Mouse (Mus musculus): Measurements from ENCODE around the gene Actg2. TPM values are rescaled to one million over a fixed set of nuclear protein-coding genes. Genes with fewer than 3 reads are reported as not detected.
"Not testable (repeated sequence)": the region's sequence is repeated elsewhere in the genome, so short reads cannot be mapped to it uniquely, and the experiment has no call there.

Actg2 gene
- polyA plus RNA-seq (2015; fragmentation: Nextera tagmentation; extraction: Ambion mirVana) = 1.5 and 2.1 TPM in 2 replicates

- WGBS = 66% methylated on average over 12 of the region's 12 CpGs
- Histone ChIP-seq H3K4me2 (replicated peaks) (no peak within 1 kb of the TSS), H3K36me3 (no peaks in the 10 kb centered on the region), H3K4me3 (replicated peaks) (no peak within 1 kb of the TSS), H3K4me1 (replicated peaks) (no peaks in the 10 kb centered on the region), H3K9ac (replicated peaks) (no peak within 1 kb of the TSS), H3K9me3 (no peaks in the 10 kb centered on the region), H3K27ac (no peak within 1 kb of the TSS), H3K27me3 (no peaks in the 10 kb centered on the region)
- ATAC-seq = no peak
Measured at GRCm38 (mm10) chr6:83536028-83536794, at the start of gene Actg2. Gene Actg2 (minus strand): TSS chr6:83536265.

- whole genome bisulfite sequencing = 90% methylated on average over 9 of the region's 9 CpGs
- not testable (repeated sequence) for H3K4me2 ChIP-seq (replicated peaks); H3K4me1 ChIP-seq (replicated peaks); H3K9ac ChIP-seq (replicated peaks); H3K9me3 ChIP-seq; H3K4me3 ChIP-seq (replicated peaks); H3K36me3 ChIP-seq; ATAC-seq; H3K27ac ChIP-seq; H3K27me3 ChIP-seq
Measured at GRCm38 (mm10) chr6:83585328-83585727, 49.3 kb upstream of the Actg2 start.

- Histone ChIP-seq H3K4me2 (replicated peaks) (no peak overlapping the region), H3K27me3 (0 out of 2 replicates have a peak, but pooled peaks cover 10% of the 10 kb centered on the region), H3K4me3 (replicated peaks) (no peak overlapping the region), H3K9ac (replicated peaks) (no peak overlapping the region), H3K9me3 (no peaks in the 10 kb centered on the region), H3K27ac (no peak overlapping the region), H3K36me3 (no peaks in the 10 kb centered on the region), H3K4me1 (replicated peaks) (no peaks in the 10 kb centered on the region)
- 86% methylated on average over 2 of the region's 2 CpGs for WGBS
- ATAC-seq = no peak
Measured at GRCm38 (mm10) chr6:83583591-83583990, 47.5 kb upstream of the Actg2 start.

GRCm38 (mm10) chr6:83582938-83583270 lies 46.8 kb upstream of the Actg2 start:
- H3K4me1 ChIP-seq (replicated peaks) = no peaks in the 10 kb centered on the region
- no peaks in the 10 kb centered on the region for H3K36me3 ChIP-seq
- no peak overlapping the region for H3K27ac ChIP-seq
- H3K9me3 ChIP-seq = no peaks in the 10 kb centered on the region
- H3K27me3 ChIP-seq = 0 out of 2 replicates have a peak, but pooled peaks cover 10% of the 10 kb centered on the region
- ATAC-seq = peak; percentile 79
- H3K4me3 ChIP-seq (replicated peaks) = no peak overlapping the region
- H3K9ac ChIP-seq (replicated peaks) = no peak overlapping the region
- 1% methylated on average over 6 of the region's 6 CpGs for WGBS
- H3K4me2 ChIP-seq (replicated peaks) = peak overlapping the region; percentile 17; the same call in 1 of the 2 replicates

GRCm38 (mm10) chr6:83582135-83582937 lies 46.3 kb upstream of the Actg2 start:
- peak; percentile 65 for ATAC-seq
- peak overlapping the region; percentile 17; the same call in 1 of the 2 replicates for H3K4me2 ChIP-seq (replicated peaks)
- no peaks in the 10 kb centered on the region for H3K4me1 ChIP-seq (replicated peaks)
- no peaks in the 10 kb centered on the region for H3K36me3 ChIP-seq
- no peak overlapping the region for H3K9ac ChIP-seq (replicated peaks)
- WGBS = 43% methylated on average over 20 of the region's 20 CpGs
- no peaks in the 10 kb centered on the region for H3K9me3 ChIP-seq
- no peak overlapping the region for H3K27ac ChIP-seq
- no peak overlapping the region for H3K4me3 ChIP-seq (replicated peaks)
- H3K27me3 ChIP-seq = 0 out of 2 replicates have a peak, but pooled peaks cover 10% of the 10 kb centered on the region

GRCm38 (mm10) chr6:83577534-83577933 lies 41.5 kb upstream of the Actg2 start:
- ATAC-seq = no peak
- H3K4me1 ChIP-seq (replicated peaks) = peaks cover 4% of the 10 kb centered on the region; the same call in 1 of the 2 replicates
- no peaks in the 10 kb centered on the region for H3K9me3 ChIP-seq
- no peak overlapping the region for H3K4me3 ChIP-seq (replicated peaks)
- no peak overlapping the region for H3K4me2 ChIP-seq (replicated peaks)
- H3K27ac ChIP-seq = no peak overlapping the region
- no peaks in the 10 kb centered on the region for H3K36me3 ChIP-seq
- H3K9ac ChIP-seq (replicated peaks) = no peak overlapping the region
- peaks cover 15% of the 10 kb centered on the region; the same call in 1 of the 2 replicates for H3K27me3 ChIP-seq

GRCm38 (mm10) chr6:83575609-83576008 lies 39.5 kb upstream of the Actg2 start:
- peaks cover 16% of the 10 kb centered on the region for H3K4me1 ChIP-seq (replicated peaks)
- peaks cover 13% of the 10 kb centered on the region; the same call in 1 of the 2 replicates for H3K27me3 ChIP-seq
- H3K9me3 ChIP-seq = no peaks in the 10 kb centered on the region
- no peak overlapping the region for H3K4me3 ChIP-seq (replicated peaks)
- H3K36me3 ChIP-seq = no peaks in the 10 kb centered on the region
- WGBS = 81% methylated on average over 4 of the region's 4 CpGs
- no peak for ATAC-seq
- no peak overlapping the region for H3K4me2 ChIP-seq (replicated peaks)
- no peak overlapping the region for H3K9ac ChIP-seq (replicated peaks)
- no peak overlapping the region for H3K27ac ChIP-seq

- Histone ChIP-seq H3K9me3 (no peaks in the 10 kb centered on the region), H3K27ac (peak within 1 kb of the TSS; percentile 84), H3K4me2 (replicated peaks) (peak within 1 kb of the TSS; percentile 82), H3K4me1 (replicated peaks) (peaks cover 16% of the 10 kb centered on the region), H3K36me3 (peaks cover 17% of the 10 kb centered on the region), H3K27me3 (peaks cover 5% of the 10 kb centered on the region; the same call in 1 of the 2 replicates), H3K9ac (replicated peaks) (peak within 1 kb of the TSS; percentile 90), H3K4me3 (replicated peaks) (peak within 1 kb of the TSS; percentile 67)
- ATAC-seq = peak; percentile 85
- 0% methylated on average over 11 of the region's 11 CpGs for WGBS
Measured at GRCm38 (mm10) chr6:83572671-83573070, 36.6 kb upstream of the Actg2 start, which contains the start of gene Stambp. Gene Stambp (minus strand): TSS chr6:83572729.

GRCm38 (mm10) chr6:83571840-83572667 lies 36.0 kb upstream of the Actg2 start:
- H3K9ac ChIP-seq (replicated peaks) = peak overlapping the region; percentile 90
- H3K9me3 ChIP-seq = no peaks in the 10 kb centered on the region
- peaks cover 16% of the 10 kb centered on the region for H3K4me1 ChIP-seq (replicated peaks)
- ATAC-seq = peak; percentile 96
- peak overlapping the region; percentile 84 for H3K27ac ChIP-seq
- H3K36me3 ChIP-seq = peaks cover 18% of the 10 kb centered on the region
- peak overlapping the region; percentile 82 for H3K4me2 ChIP-seq (replicated peaks)
- 5% methylated on average over 37 of the region's 37 CpGs for WGBS
- peak overlapping the region; percentile 67 for H3K4me3 ChIP-seq (replicated peaks)
- peaks cover 5% of the 10 kb centered on the region; the same call in 1 of the 2 replicates for H3K27me3 ChIP-seq

GRCm38 (mm10) chr6:83568901-83569862 lies 33.1 kb upstream of the Actg2 start:
- no peak overlapping the region for H3K4me2 ChIP-seq (replicated peaks)
- WGBS = 81% methylated on average over 20 of the region's 20 CpGs
- H3K36me3 ChIP-seq = peaks cover 35% of the 10 kb centered on the region
- ATAC-seq = no peak
- no peak overlapping the region for H3K4me3 ChIP-seq (replicated peaks)
- no peak overlapping the region for H3K27ac ChIP-seq
- no peak overlapping the region for H3K9ac ChIP-seq (replicated peaks)
- peaks cover 18% of the 10 kb centered on the region for H3K4me1 ChIP-seq (replicated peaks)
- no peaks in the 10 kb centered on the region for H3K9me3 ChIP-seq
- H3K27me3 ChIP-seq = no peaks in the 10 kb centered on the region

- no peaks in the 10 kb centered on the region for H3K4me1 ChIP-seq (replicated peaks)
- WGBS = 89% methylated on average over 6 of the region's 6 CpGs
- H3K27ac ChIP-seq = no peak overlapping the region
- H3K27me3 ChIP-seq = no peaks in the 10 kb centered on the region
- H3K36me3 ChIP-seq = peaks cover 87% of the 10 kb centered on the region
- no peak for ATAC-seq
- no peak overlapping the region for H3K4me2 ChIP-seq (replicated peaks)
- no peak overlapping the region for H3K9ac ChIP-seq (replicated peaks)
- no peak overlapping the region for H3K4me3 ChIP-seq (replicated peaks)
- no peaks in the 10 kb centered on the region for H3K9me3 ChIP-seq
Measured at GRCm38 (mm10) chr6:83555972-83556371, 19.9 kb upstream of the Actg2 start.
